Mouse (Mus musculus): ENCODE measurements around the gene Rpl12.

Rpl12 gene

DNA sequence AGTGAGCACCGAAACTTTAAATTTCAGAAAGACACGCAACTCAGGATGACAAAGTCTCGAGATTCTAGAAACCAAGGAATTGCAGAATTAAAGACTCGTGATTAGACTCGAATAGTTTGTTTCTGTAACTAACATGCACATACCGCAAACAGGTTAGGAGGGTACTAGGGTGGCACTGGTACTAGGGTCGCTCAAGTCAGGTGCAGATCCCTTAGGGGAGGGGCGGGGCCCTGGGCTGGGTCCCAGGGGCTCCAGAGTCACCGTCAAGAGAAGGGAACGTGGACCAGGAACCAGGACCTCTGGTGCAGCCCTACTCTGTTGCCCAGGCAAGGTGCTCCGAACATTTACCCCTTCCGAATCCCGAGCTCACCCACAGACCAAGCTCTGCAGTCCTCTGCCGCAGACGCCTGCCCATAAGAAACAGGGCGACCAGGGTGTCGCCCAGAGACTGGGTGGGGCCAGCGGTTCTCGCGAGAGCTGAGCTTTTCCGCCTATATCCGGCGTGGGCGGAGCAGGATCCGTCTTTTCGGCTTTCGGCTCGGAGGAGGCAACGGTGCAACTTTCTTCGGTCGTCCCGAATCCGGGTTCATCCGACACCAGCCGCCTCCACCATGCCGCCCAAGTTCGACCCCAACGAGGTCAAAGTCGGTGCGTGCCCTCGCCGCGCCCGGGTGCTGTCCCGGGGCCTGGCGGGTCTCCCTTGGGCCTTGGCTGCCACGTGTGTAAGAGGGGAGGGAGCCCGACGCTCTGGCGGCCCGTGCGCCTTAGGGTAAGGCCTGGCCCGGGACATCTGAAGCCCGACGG, at the start of gene Rpl12, which contains the start of gene Lrsam1:
Gene Rpl12, plus strand, starts transcription at position 368 of the 804 bp plus-strand sequence.
Gene Lrsam1, minus strand, starts transcription at position 423 of the 804 bp plus-strand sequence.
- DNase-seq, result peak; percentile 96 to 97

GRCm38 (mm10) chr2:32911639-32912182, 49.6 kb upstream of the Rpl12 start:
- DNase-seq, result peak; percentile 49 to 52

DNA sequence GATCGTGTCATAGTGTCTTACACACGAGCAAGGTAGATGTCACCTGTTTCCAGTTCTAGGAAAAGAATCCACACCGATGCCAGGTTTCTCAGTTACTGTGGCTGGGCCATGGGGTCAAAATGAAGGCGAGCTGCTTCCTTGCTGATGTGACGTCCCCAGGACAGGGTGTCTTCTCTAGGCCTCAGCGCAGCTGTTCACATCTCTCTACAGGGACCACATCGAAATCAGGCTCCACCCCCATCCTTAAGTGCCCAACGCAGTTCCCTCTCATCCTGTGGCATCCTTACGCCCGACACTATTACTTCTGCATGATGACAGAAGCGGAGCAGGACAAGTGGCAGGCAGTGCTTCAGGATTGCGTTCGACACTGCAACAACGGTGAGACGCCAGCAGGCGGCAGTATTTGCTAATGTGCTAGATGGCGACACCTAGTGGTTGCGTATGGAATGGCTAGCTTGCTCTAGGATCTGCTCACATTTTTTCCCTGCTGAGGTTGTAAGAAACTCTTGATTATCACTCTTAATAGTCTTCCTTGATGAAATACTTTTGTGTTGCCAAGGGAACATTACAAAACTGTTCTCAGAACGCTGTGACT, 49.1 kb upstream of the Rpl12 start:
- DNase-seq, result peak; percentile 93 to 96

GRCm38 (mm10) chr2:32914362-32914761, 47.0 kb upstream of the Rpl12 start:
- peak; percentile 30 to 39 for DNase-seq

- DNase-seq, result peak; percentile 57 to 66
Measured at GRCm38 (mm10) chr2:32914896-32915295, 46.5 kb upstream of the Rpl12 start.

DNA sequence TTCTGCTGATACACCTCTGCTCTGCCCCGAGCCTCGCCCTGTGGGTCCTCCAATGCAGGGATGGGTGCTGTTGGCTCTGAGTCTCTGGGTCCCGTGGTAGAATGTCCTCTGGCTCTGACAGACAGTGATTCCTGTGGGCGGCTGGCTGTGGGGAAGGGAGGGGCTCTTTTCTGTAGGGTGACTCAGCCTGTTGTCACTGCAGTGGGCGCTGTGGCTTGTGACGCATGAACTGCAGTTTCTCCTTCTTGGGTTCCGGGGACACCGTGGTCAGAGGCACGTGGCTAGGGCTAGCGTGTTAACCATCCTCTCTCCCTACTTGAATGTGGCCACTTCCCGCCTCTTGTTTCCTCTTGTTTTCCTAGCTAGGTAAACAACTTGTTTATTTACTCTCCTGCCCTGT, 43.8 kb upstream of the Rpl12 start:
- no peak for DNase-seq

- DNase-seq, result no peak
Measured at GRCm38 (mm10) chr2:32918391-32918790, 43.0 kb upstream of the Rpl12 start.

GRCm38 (mm10) chr2:32921235-32921634, 40.1 kb upstream of the Rpl12 start:
- no peak for DNase-seq

DNA sequence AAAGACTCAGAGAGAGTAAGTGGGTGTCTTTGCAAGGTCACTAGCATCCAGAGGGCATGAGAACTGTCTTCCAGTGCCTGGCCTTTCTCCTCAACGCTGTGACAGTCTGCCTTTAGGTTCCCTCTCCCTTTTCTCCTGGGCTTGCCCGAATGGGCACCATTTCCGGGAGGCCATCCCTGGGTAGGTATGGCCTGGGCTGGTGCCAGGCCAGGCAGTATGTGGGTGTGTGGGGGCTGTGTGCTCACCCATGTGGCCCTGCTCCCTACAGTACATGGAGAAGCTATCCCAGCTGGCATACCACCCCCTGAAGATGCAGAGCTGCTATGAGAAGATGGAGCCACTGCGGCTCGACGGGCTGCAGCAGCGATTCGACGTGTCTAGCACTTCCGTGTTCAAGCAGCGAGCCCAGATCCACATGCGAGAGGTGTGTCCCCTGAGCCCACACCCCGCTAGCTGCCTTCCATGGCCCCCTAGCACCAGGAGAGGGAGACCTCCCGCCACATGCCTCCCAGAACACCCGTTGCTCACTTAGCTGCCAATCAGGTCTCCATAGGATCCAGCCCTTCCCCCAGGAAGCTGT, 39.5 kb upstream of the Rpl12 start:
- DNase-seq, result no peak

DNA sequence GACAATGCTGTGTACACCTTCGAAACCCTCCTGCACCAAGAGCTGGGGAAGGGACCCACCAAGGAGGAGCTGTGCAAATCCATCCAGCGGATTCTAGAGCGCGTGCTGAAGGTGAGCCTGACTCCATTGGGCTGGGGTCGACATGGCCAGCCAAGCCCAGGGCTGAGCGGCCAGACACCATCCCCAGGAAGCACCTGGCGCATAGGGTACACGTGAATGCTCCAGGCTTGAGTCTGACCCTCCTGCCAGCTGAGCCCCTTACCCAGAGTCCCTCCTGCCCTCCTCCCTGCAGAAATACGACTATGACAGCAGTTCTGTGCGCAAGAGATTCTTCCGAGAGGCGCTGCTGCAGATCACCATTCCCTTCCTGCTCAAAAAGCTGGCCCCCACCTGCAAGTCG, 38.8 kb upstream of the Rpl12 start:
- no peak for DNase-seq

- DNase-seq, result no peak
Measured at GRCm38 (mm10) chr2:32923551-32924250, 37.7 kb upstream of the Rpl12 start.

DNA sequence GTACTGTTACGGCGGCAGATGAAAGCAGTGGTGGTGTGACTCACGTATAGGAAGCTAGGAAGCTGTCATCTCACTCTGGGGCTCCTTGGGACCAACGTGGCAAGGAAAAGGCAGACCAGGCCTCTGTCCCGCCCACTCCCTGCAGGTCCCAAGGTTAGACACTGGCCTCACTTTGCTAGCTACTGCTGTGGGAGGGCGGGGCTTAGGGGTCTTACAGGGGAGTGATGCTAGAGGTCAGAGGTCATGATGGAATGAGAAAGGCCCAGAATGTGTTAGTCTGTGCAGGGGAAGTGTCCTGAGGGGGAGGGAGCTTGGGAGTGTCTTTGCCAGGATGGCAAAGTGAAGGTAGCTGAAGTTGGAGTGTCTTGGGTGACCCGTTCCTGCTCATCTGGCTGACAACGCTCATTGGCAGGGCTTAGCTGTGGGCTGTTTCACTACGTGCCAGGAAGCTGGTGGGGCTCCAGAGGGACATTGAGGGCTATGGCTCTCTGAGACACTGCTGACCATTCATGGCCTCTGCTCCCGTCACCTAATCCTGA, 37.0 kb upstream of the Rpl12 start:
- no peak for DNase-seq

GRCm38 (mm10) chr2:32926330-32927075, 34.9 kb upstream of the Rpl12 start:
- DNase-seq, result peak; percentile 46 to 50

GRCm38 (mm10) chr2:32927624-32928234, 33.6 kb upstream of the Rpl12 start:
- DNase-seq, result peak in 1 of 2 experiments; percentile 26

DNA sequence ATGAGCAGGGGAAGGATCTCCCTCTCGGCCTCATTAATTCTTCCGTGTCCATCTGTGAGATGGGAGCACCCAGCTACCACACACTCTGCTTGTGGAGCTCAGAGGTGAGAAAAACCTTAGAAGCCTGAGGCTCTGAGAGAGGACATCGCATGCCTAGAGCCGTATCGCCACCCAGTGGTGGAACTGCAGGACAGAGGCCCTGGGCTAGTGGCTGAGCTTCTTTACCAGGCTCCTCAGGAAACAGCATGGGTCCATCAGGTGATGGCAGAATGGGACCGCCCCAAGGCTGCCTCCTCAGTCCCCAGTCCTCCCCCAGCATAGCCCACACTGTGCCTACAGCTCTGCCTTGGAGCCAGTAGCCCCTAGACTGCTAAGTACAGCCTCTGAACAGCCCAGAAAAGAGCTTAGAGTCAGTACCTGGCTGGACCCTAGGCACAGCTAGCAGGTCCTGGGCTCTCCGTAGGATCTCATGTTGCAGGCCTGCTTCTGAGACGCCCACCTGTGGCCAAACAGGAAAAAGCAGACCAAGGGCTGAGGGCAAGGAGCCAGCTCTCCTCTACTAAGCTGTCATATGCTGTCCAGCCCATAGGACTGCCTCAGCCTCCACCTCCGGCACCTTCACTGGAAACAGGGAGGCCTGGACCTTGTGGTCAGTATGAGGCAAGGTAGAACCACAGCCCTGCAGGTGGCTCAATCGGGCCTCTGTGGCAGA, 33.0 kb upstream of the Rpl12 start:
- DNase-seq, result peak; percentile 91 to 92

- no peak for DNase-seq
Measured at GRCm38 (mm10) chr2:32928947-32929829, 32.2 kb upstream of the Rpl12 start.

- no peak for DNase-seq
Measured at GRCm38 (mm10) chr2:32931730-32932129, 29.6 kb upstream of the Rpl12 start.

- no peak for DNase-seq
Measured at GRCm38 (mm10) chr2:32938741-32939140, 22.6 kb upstream of the Rpl12 start.

DNA sequence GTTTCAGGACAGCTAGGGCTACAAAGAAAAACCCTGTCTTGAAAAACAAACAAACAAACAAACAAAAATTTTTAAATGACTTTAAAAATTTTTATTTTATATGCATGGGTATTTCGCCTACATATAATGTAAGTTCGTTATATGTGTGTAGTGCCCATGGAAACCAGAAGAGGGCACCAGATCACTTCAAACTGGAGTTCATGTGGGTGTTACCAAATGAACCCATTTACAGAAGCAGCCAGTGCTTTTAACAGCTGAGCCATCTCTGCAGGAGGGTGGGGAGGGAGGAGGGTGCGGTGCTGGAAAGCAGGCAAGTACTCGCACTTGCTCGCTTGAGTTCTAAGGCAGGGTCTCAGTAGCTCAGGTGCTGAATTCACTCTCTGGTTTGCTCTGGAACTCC, 21.9 kb upstream of the Rpl12 start:
- peak; percentile 71 to 83 for DNase-seq

DNA sequence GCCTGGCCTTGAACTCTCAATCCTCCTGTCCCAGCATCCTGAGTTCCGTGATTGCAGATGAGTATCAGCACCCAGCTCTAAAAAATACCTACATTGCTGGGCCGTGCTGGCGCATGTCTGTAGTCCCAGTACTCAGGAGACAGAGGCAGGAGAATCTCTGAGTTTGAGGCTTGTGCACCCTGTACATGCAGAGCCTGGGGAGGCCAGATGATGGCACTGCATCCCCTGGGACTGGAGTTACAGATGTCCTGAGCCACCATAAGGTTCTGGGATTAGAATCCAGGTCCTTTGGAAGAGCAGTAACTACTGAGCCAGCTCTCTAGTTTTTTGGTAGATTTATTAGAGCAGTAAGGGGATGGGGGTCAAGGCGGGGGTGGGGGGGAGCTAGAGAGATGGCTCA, 20.9 kb upstream of the Rpl12 start:
- DNase-seq, result no peak

Measured in cerebellum, postnatal 10 days (tissue).